Mouse (Mus musculus) thymus, adult 18-20 months (tissue): ENCODE measurements around the gene Zfp697.
A peak's percentile ranks its signal among the peaks of the same experiment; 100 is the strongest.

Source experiments
- DNase-seq, 2 experiments: peaks; one replicate each; pipeline ENCODE4 v3.0.0; 2022; ENCODE audit warnings: mixed read lengths in 2 of 2

Gene Zfp697

GRCm38 (mm10) chr3:98382246-98382939 lies at the start of gene Zfp697:
Zfp697 (plus strand) TSS chr3:98382461.
- peak in 1 of 2 experiments; percentile 3 for DNase-seq

- DNase-seq, result no peak
These were observed 48.3 kb upstream of the Zfp697 start for GRCm38 (mm10) chr3:98334010-98334409.

- DNase-seq, result no peak
These were observed 46.9 kb upstream of the Zfp697 start for GRCm38 (mm10) chr3:98335331-98335730.

- peak in 1 of 2 experiments; percentile 32 for DNase-seq
These were observed 46.4 kb upstream of the Zfp697 start for GRCm38 (mm10) chr3:98335886-98336285.

- no peak for DNase-seq
These were observed 45.3 kb upstream of the Zfp697 start for GRCm38 (mm10) chr3:98336661-98337654.

- peak; percentile 46 to 54 for DNase-seq
These were observed 43.6 kb upstream of the Zfp697 start for GRCm38 (mm10) chr3:98338584-98339041.

- DNase-seq, result peak; percentile 44 to 55
These were observed 43.1 kb upstream of the Zfp697 start for GRCm38 (mm10) chr3:98339097-98339705.

GRCm38 (mm10) chr3:98339706-98340109 lies 42.6 kb upstream of the Zfp697 start, which contains the start of gene Phgdh:
Phgdh (minus strand) TSS chr3:98339990.
- DNase-seq, result peak; percentile 74 to 83

GRCm38 (mm10) chr3:98340818-98341594 lies 41.3 kb upstream of the Zfp697 start:
- DNase-seq, result no peak

- no peak for DNase-seq
These were observed 39.0 kb upstream of the Zfp697 start for GRCm38 (mm10) chr3:98343235-98343634.

- DNase-seq, result peak; percentile 30 to 44
These were observed 34.2 kb upstream of the Zfp697 start for GRCm38 (mm10) chr3:98348106-98348505.

GRCm38 (mm10) chr3:98348705-98349104 lies 33.6 kb upstream of the Zfp697 start:
- no peak for DNase-seq

GRCm38 (mm10) chr3:98353892-98354291 lies 28.4 kb upstream of the Zfp697 start:
- DNase-seq, result no peak

GRCm38 (mm10) chr3:98355344-98356025 lies 26.8 kb upstream of the Zfp697 start:
- DNase-seq, result no peak

- DNase-seq, result no peak
These were observed 26.3 kb upstream of the Zfp697 start for GRCm38 (mm10) chr3:98356026-98356365.

GRCm38 (mm10) chr3:98356632-98357370 lies 25.5 kb upstream of the Zfp697 start:
- no peak for DNase-seq

- no peak for DNase-seq
These were observed 19.5 kb upstream of the Zfp697 start for GRCm38 (mm10) chr3:98362753-98363152.

- no peak for DNase-seq
These were observed 16.2 kb upstream of the Zfp697 start for GRCm38 (mm10) chr3:98366086-98366485.

- no peak for DNase-seq
These were observed 15.4 kb upstream of the Zfp697 start for GRCm38 (mm10) chr3:98366823-98367222.

- no peak for DNase-seq
These were observed 14.0 kb upstream of the Zfp697 start for GRCm38 (mm10) chr3:98368283-98368682.

GRCm38 (mm10) chr3:98368776-98369175 lies 13.5 kb upstream of the Zfp697 start:
- no peak for DNase-seq
